Mouse (Mus musculus): Measurements from ENCODE around the gene 4930512M02Rik. TPM values are rescaled to one million over a fixed set of nuclear protein-coding genes. Genes with fewer than 3 reads are reported as not detected.

Gene 4930512M02Rik
- polyA plus RNA-seq, 1 experiment, result not detected

DNA sequence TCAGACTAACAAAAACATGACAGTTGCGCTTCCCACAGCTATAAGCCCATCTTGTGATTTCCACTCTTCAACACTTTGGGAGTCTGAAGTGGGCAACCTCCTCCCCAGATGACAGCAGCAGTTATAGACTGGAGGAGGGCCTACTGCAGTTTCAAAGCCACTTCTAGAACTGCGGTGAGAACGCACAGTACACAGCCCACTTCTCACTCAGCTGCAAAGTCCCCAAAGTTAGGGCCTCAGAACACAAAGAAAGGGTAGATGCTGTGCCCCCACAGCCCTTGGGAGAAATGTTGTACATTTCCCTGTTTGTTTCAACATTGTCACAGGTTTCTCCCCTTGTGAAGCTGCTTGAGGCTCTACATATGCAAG lies 40.3 kb upstream of the 4930512M02Rik start:
- no peak for TF ChIP-seq MAX (IDR thresholded peaks at IDR 0.05; ENCODE audit: low read depth)
- no peak for TF ChIP-seq SRF (IDR thresholded peaks at IDR 0.05; ENCODE audit: control insufficient read depth, insufficient read length, low read depth)
- no peak for TF ChIP-seq TCF12 (IDR thresholded peaks at IDR 0.05; ENCODE audit: insufficient read depth, poor library complexity, severe bottlenecking)
- no peak for TF ChIP-seq CEBPB (IDR thresholded peaks at IDR 0.05; ENCODE audit: insufficient read depth, poor library complexity, severe bottlenecking)
- no peak for TF ChIP-seq POLR2AphosphoS2 (IDR thresholded peaks at IDR 0.05; ENCODE audit: insufficient read length, low read depth)
- TF ChIP-seq TCF3 (IDR thresholded peaks at IDR 0.05; ENCODE audit: insufficient read length, low read depth), result no peak
- no peaks in the 10 kb centered on the region for H3K79me2 ChIP-seq (ENCODE audit: control insufficient read depth, insufficient read depth)

DNA sequence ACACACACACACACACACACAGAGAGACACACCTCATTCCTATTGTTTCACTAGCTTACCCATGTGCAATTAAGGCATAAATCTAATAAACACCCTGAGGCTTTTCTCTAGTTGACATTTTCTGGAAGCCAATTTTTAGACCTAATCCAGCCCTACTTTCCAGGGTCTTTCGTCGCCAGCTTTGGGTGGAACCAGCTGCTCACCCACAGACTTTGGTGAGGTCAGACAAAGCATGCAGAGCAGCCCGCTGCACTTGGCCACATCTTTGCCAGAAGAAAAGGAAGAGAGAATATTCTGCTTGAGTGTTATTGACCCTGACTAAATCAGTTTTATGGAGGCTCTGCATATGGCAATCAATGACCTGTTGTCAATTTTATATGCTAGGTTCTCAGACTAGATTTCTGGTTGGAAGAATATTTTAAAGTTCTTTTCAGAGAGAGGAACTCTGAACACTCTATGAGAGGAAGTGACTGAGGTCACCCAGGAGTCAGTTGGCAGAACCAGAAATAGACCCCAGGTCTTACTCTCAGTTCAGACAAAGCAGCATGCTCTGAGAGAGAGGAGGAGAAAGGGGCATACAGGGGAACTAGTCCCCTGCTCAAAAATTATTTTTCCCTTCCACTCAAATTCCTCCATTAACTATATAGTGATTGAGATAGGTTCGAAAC lies 39.8 kb upstream of the 4930512M02Rik start:
- Histone ChIP-seq H3ac (ENCODE audit: control insufficient read depth, insufficient read length) (no peak overlapping the region), H3K36me3 (ENCODE audit: control insufficient read depth, insufficient read depth) (no peaks in the 10 kb centered on the region), H3K79me2 (ENCODE audit: control insufficient read depth, insufficient read depth) (no peaks in the 10 kb centered on the region), H3K27me3 (ENCODE audit: control insufficient read depth, insufficient read depth, insufficient read length) (no peaks in the 10 kb centered on the region), H3K4me2 (ENCODE audit: low read depth) (no peak overlapping the region), H3K4me3 (no peak overlapping the region)
- TF ChIP-seq E2F4 (IDR thresholded peaks at IDR 0.05; ENCODE audit: insufficient read depth) (no peak), MYOG (IDR thresholded peaks at IDR 0.05; ENCODE audit: control insufficient read depth in 1 of 3, insufficient read depth in 1 of 3, insufficient read length in 2 of 3, low read depth in 2 of 3) (peak in 1 of 3 experiments; percentile 33), POLR2A (IDR thresholded peaks at IDR 0.05; ENCODE audit: insufficient read length, low read depth) (no peak), TCF3 (IDR thresholded peaks at IDR 0.05; ENCODE audit: insufficient read length, low read depth) (no peak), CEBPB (IDR thresholded peaks at IDR 0.05; ENCODE audit: insufficient read depth, poor library complexity, severe bottlenecking) (no peak), MYOD1 (IDR thresholded peaks at IDR 0.05; ENCODE audit: control insufficient read depth in 1 of 3, insufficient read length in 2 of 3, low read depth in 2 of 3) (peak in 1 of 3 experiments; percentile 3)

More for the DNA sequence above, 40.3 kb upstream of the 4930512M02Rik start:
- Histone ChIP-seq H3K4me3 (no peak overlapping the region), H3ac (ENCODE audit: control insufficient read depth, insufficient read length) (no peak overlapping the region), H3K4me2 (ENCODE audit: low read depth) (no peak overlapping the region), H3K27me3 (ENCODE audit: control insufficient read depth, insufficient read depth, insufficient read length) (no peaks in the 10 kb centered on the region), H3K36me3 (ENCODE audit: control insufficient read depth, insufficient read depth) (no peaks in the 10 kb centered on the region)

DNA sequence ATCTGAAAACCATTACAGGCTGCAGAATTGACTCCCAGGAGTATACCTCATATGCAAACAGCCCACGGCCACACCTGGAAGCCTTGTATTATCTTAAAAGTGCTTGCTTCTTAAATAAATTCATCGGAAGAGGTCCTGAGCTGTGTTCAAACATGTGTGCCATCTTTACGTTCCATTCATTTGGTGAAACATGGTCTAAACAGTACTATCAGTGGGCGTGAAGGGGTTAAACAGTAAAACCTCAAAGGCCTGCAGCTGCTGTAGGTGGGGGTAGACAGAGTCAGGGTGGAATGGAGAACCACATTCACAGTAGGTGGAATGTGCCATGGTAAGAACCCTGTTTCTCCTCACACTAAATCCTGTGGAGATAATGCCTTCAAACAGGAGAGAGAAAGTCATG lies 33.0 kb upstream of the 4930512M02Rik start:
- no peaks in the 10 kb centered on the region for H3K79me2 ChIP-seq (ENCODE audit: control insufficient read depth, insufficient read depth)
- no peak overlapping the region for H3K4me3 ChIP-seq
- no peak overlapping the region for H3ac ChIP-seq (ENCODE audit: control insufficient read depth, insufficient read length)
- no peak for TF ChIP-seq MYOG (IDR thresholded peaks at IDR 0.05; ENCODE audit: control insufficient read depth in 1 of 3, insufficient read depth in 1 of 3, insufficient read length in 2 of 3, low read depth in 2 of 3)
- no peak for TF ChIP-seq MAX (IDR thresholded peaks at IDR 0.05; ENCODE audit: low read depth)
- no peak for TF ChIP-seq SRF (IDR thresholded peaks at IDR 0.05; ENCODE audit: control insufficient read depth, insufficient read length, low read depth)
- no peak for TF ChIP-seq E2F4 (IDR thresholded peaks at IDR 0.05; ENCODE audit: insufficient read depth)
- no peak for TF ChIP-seq USF1 (IDR thresholded peaks at IDR 0.05; ENCODE audit: low read depth)
- TF ChIP-seq POLR2A (IDR thresholded peaks at IDR 0.05; ENCODE audit: insufficient read length, low read depth), result no peak
- no peak for TF ChIP-seq TCF12 (IDR thresholded peaks at IDR 0.05; ENCODE audit: insufficient read depth, poor library complexity, severe bottlenecking)
- TF ChIP-seq MYOD1 (IDR thresholded peaks at IDR 0.05; ENCODE audit: control insufficient read depth in 1 of 3, insufficient read length in 2 of 3, low read depth in 2 of 3), result no peak
- TF ChIP-seq TCF3 (IDR thresholded peaks at IDR 0.05; ENCODE audit: insufficient read length, low read depth), result no peak
- TF ChIP-seq REST (IDR thresholded peaks at IDR 0.05; ENCODE audit: insufficient read depth, insufficient read length), result no peak
- no peak for TF ChIP-seq CEBPB (IDR thresholded peaks at IDR 0.05; ENCODE audit: insufficient read depth, poor library complexity, severe bottlenecking)
- TF ChIP-seq POLR2AphosphoS2 (IDR thresholded peaks at IDR 0.05; ENCODE audit: insufficient read length, low read depth), result no peak
- no peaks in the 10 kb centered on the region for H3K27me3 ChIP-seq (ENCODE audit: control insufficient read depth, insufficient read depth, insufficient read length)
- H3K4me2 ChIP-seq (ENCODE audit: low read depth), result no peak overlapping the region
- H3K36me3 ChIP-seq (ENCODE audit: control insufficient read depth, insufficient read depth), result no peaks in the 10 kb centered on the region

DNA sequence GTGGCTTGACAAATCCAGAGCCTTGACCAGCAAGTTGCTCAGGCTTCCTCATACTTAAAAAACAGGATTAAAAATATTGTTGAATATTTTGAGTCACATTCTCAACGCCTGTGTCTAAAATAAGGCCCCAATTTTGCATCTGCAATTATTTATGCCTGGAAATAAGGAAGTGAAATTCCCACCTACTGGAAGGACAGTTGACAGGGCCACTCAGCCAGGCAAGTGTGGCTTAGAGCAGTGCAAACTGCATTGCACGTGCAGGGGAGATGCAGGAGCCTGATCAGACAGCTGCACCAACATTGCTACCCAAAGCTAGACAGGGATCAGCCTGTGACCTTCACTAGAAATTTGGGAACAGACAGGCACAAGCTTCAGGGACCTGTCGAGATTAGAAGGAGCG lies 31.2 kb upstream of the 4930512M02Rik start:
- Histone ChIP-seq H3K36me3 (ENCODE audit: control insufficient read depth, insufficient read depth) (no peaks in the 10 kb centered on the region), H3K79me2 (ENCODE audit: control insufficient read depth, insufficient read depth) (no peaks in the 10 kb centered on the region), H3K4me2 (ENCODE audit: low read depth) (no peak overlapping the region), H3K4me3 (no peak overlapping the region), H3ac (ENCODE audit: control insufficient read depth, insufficient read length) (no peak overlapping the region), H3K27me3 (ENCODE audit: control insufficient read depth, insufficient read depth, insufficient read length) (no peaks in the 10 kb centered on the region)
- no peak for TF ChIP-seq POLR2A (IDR thresholded peaks at IDR 0.05; ENCODE audit: insufficient read length, low read depth)
- TF ChIP-seq MYOD1 (IDR thresholded peaks at IDR 0.05; ENCODE audit: control insufficient read depth in 1 of 3, insufficient read length in 2 of 3, low read depth in 2 of 3), result peak in 1 of 3 experiments; percentile 17
- TF ChIP-seq POLR2AphosphoS2 (IDR thresholded peaks at IDR 0.05; ENCODE audit: insufficient read length, low read depth), result no peak
- TF ChIP-seq TCF3 (IDR thresholded peaks at IDR 0.05; ENCODE audit: insufficient read length, low read depth), result no peak
- peak in 1 of 3 experiments; percentile 22 for TF ChIP-seq MYOG (IDR thresholded peaks at IDR 0.05; ENCODE audit: control insufficient read depth in 1 of 3, insufficient read depth in 1 of 3, insufficient read length in 2 of 3, low read depth in 2 of 3)

DNA sequence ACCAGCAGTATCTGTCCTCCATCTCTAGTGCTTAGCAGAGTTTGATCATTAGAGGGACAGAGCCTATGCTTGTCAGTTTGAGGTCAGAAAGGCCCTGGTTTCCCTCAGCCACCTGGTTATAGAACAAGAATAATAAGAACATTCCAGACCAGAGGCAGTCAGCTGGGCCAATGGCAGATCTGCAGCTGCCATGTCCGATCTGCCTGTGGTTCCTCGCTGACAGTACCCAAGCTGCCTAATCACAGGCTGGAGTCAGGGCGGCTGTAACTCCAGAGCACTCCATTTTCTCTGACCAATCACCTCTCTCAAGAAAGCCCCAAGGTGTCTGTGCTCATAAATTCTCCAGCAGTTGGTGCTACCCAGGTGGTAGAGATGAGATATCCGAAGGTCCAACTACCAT lies 30.0 kb upstream of the 4930512M02Rik start:
- H3K4me2 ChIP-seq (ENCODE audit: low read depth), result peak overlapping the region; percentile 8

More for the DNA sequence above, 30.0 kb upstream of the 4930512M02Rik start:
- Histone ChIP-seq H3K27me3 (ENCODE audit: control insufficient read depth, insufficient read depth, insufficient read length) (no peaks in the 10 kb centered on the region), H3ac (ENCODE audit: control insufficient read depth, insufficient read length) (no peak overlapping the region), H3K36me3 (ENCODE audit: control insufficient read depth, insufficient read depth) (no peaks in the 10 kb centered on the region), H3K79me2 (ENCODE audit: control insufficient read depth, insufficient read depth) (no peaks in the 10 kb centered on the region), H3K4me3 (no peak overlapping the region)
- TF ChIP-seq POLR2A (IDR thresholded peaks at IDR 0.05; ENCODE audit: insufficient read length, low read depth), result no peak
- TF ChIP-seq SRF (IDR thresholded peaks at IDR 0.05; ENCODE audit: control insufficient read depth, insufficient read length, low read depth), result no peak
- no peak for TF ChIP-seq TCF12 (IDR thresholded peaks at IDR 0.05; ENCODE audit: insufficient read depth, poor library complexity, severe bottlenecking)
- TF ChIP-seq MYOG (IDR thresholded peaks at IDR 0.05; ENCODE audit: control insufficient read depth in 1 of 3, insufficient read depth in 1 of 3, insufficient read length in 2 of 3, low read depth in 2 of 3), result peak in 2 of 3 experiments; percentile 48 to 81
- TF ChIP-seq E2F4 (IDR thresholded peaks at IDR 0.05; ENCODE audit: insufficient read depth), result no peak
- TF ChIP-seq POLR2AphosphoS2 (IDR thresholded peaks at IDR 0.05; ENCODE audit: insufficient read length, low read depth), result no peak
- no peak for TF ChIP-seq CEBPB (IDR thresholded peaks at IDR 0.05; ENCODE audit: insufficient read depth, poor library complexity, severe bottlenecking)
- TF ChIP-seq TCF3 (IDR thresholded peaks at IDR 0.05; ENCODE audit: insufficient read length, low read depth), result no peak
- no peak for TF ChIP-seq REST (IDR thresholded peaks at IDR 0.05; ENCODE audit: insufficient read depth, insufficient read length)
- TF ChIP-seq MYOD1 (IDR thresholded peaks at IDR 0.05; ENCODE audit: control insufficient read depth in 1 of 3, insufficient read length in 2 of 3, low read depth in 2 of 3), result peak in 2 of 3 experiments; percentile 92 to 94
- no peak for TF ChIP-seq MAX (IDR thresholded peaks at IDR 0.05; ENCODE audit: low read depth)
- TF ChIP-seq USF1 (IDR thresholded peaks at IDR 0.05; ENCODE audit: low read depth), result no peak
